ENCODE assay signal across 14 mouse cellular contexts in genomic region chr16:63783544-63783943, GRCm38 (mm10).
"Had no signal": no experiment of that assay in that cellular context is flagged by ENCODE, and none has a peak within 500 bp of the region (broad histone marks: within the 10 kb centered on the region; RNA-seq: fewer than 3 reads in every experiment).

No protein-coding gene starts in this region.

- DNase-seq: kidney, adult 8-10 months; kidney, postnatal 36 days; liver, embryonic 13.5 days; liver, postnatal 0 days; lung, postnatal 14 days; retina, postnatal 1 day; right cerebral cortex, postnatal 4 days; spleen, adult 18-20 months; thymus, postnatal 4 days had no signal

- ATAC-seq: liver, postnatal 0 days; midbrain, embryonic 15.5 days had no signal

- H3K4me1 ChIP-seq: limb, embryonic 15.5 days; liver, embryonic 13.5 days; midbrain, embryonic 15.5 days had no signal

- H3K9ac ChIP-seq: hindbrain, embryonic 13.5 days; limb, embryonic 15.5 days; liver, embryonic 13.5 days; liver, postnatal 0 days; lung, embryonic 15.5 days; midbrain, embryonic 15.5 days had no signal

- H3K4me3 ChIP-seq: hindbrain, embryonic 13.5 days; left cerebral cortex, adult 2 months; limb, embryonic 15.5 days; liver, embryonic 13.5 days; lung, embryonic 15.5 days; midbrain, embryonic 15.5 days had no signal

- H3K9me3 ChIP-seq: hindbrain, embryonic 13.5 days; limb, embryonic 15.5 days; liver, embryonic 13.5 days; lung, embryonic 15.5 days; midbrain, embryonic 15.5 days had no signal

- H3K27ac ChIP-seq: hindbrain, embryonic 13.5 days; left cerebral cortex, adult 2 months; limb, embryonic 15.5 days; liver, embryonic 13.5 days; lung, embryonic 15.5 days; midbrain, embryonic 15.5 days had no signal

- H3K36me3 ChIP-seq: hindbrain, embryonic 13.5 days; limb, embryonic 15.5 days; liver, embryonic 13.5 days; lung, embryonic 15.5 days; midbrain, embryonic 15.5 days had no signal

- H3K27me3 ChIP-seq: hindbrain, embryonic 13.5 days; limb, embryonic 15.5 days; liver, embryonic 13.5 days; lung, embryonic 15.5 days; midbrain, embryonic 15.5 days had no signal

- H3K4me2 ChIP-seq: hindbrain, embryonic 13.5 days; limb, embryonic 15.5 days; liver, embryonic 13.5 days; lung, embryonic 15.5 days; midbrain, embryonic 15.5 days had no signal
